Mouse (Mus musculus) B cell, adult (primary cell): ENCODE results near the gene Thg1l. TPM values are rescaled to one million over a fixed set of nuclear protein-coding genes. Genes with fewer than 3 reads are reported as not detected.

Source experiments
- total RNA-seq: library from RNA; stranded (reverse); gene quantifications from 4 replicates; pipeline ENCODE4 v1.2.4, GENCODE M21; 2023; ENCODE audit not compliant: inconsistent age

The Thg1l gene
- 9.9 to 17.0 TPM (median 10.8 TPM) in 4 replicates for total RNA-seq

GRCm38 (mm10) chr11:45955127-45955627 lies at the start of gene Thg1l:
Gene Thg1l (minus strand): TSS chr11:45955494.

GRCm38 (mm10) chr11:45979946-45980892 lies 24.9 kb upstream of the Thg1l start, which contains the start of gene Sox30:
Gene Sox30 (plus strand): TSS chr11:45980310.

DNA sequence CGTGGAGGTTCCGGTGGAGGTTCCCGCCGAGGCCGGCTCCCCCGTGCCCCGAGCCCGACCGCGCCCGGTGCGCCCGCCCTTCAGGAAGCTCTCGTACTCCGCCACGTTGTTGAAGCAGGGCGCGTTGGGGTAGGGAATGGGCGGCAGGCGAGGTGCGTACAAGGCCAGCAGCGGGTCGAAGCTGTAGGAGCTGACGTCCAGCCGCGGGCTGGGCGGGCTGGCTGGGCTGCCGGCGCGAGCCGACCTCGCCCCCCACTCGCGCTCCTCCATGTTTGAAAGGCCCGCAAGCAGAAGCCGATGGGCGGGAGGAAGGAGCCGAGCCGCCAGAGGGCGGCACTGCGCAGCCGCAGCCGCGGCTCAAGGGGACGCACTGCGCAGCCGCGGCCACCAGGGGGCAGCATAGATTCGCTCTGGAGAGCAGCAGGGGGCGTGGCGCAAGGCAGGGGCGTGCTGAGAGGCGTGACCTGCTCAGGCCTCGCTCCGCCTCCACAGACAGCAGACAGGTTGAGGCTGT lies 10.6 kb downstream of the Thg1l start, which contains the start of gene Lsm11:
TSS of gene Lsm11 (minus strand) at position 293 of the 514 bp plus-strand sequence.

Other genes with a start within 250 kb of the Thg1l start
- 73.4 to 86.8 TPM (median 80.0 TPM) in 4 replicates for gene Clint1, start 103.4 kb downstream of the Thg1l start, total RNA-seq
- 4.2 to 6.1 TPM (median 4.6 TPM) in 4 replicates for gene Lsm11, start 10.6 kb downstream of the Thg1l start, total RNA-seq
- gene Sox30, start 24.8 kb upstream of the Thg1l start, total RNA-seq: not detected in 4 replicates
- 0.84 to 6.2 TPM (median 3.8 TPM) in 4 replicates for gene Gm12166, start 96.8 kb upstream of the Thg1l start, total RNA-seq
- 66.1 to 88.2 TPM (median 85.0 TPM) in 4 replicates for gene Adam19, start 100.5 kb upstream of the Thg1l start, total RNA-seq
- gene Nipal4, start 211.0 kb upstream of the Thg1l start, total RNA-seq: 0.66 to 1.4 TPM (median 0.99 TPM) in 4 replicates